Mouse (Mus musculus) MEL (cell line): Measurements from ENCODE around the gene Asprv1. TPM values are rescaled to one million over a fixed set of nuclear protein-coding genes. Genes with fewer than 3 reads are reported as not detected.

Source experiments
- DNase-seq: peaks from one replicate; pipeline ENCODE4 v3.0.0; 2011; ENCODE audit warnings: low read depth, low spot score
- H3K27ac ChIP-seq: 2 replicates; pipeline ENCODE4 v1.5.1; 2012; ENCODE audit warnings: low read depth, mild to moderate bottlenecking, control low read depth, low read length, moderate library complexity; ENCODE audit not compliant: control insufficient read depth
- H3K27me3 ChIP-seq, 2 experiments: fragments of 150-350 bp in 1 of 2; sonication (generic) in 1 of 2; 2 replicates each; pipeline ENCODE4 v1.6.1; 2012; ENCODE audit warnings: low read length in 2 of 2, mild to moderate bottlenecking in 2 of 2, improper control_type of control experiment in 1 of 2, moderate library complexity in 1 of 2; ENCODE audit not compliant: insufficient read depth in 2 of 2, control insufficient read depth in 1 of 2
- H3K36me3 ChIP-seq, 2 experiments: 2 replicates each; pipeline ENCODE4 v1.6.1; 2012 to 2014; ENCODE audit warnings: low read length in 2 of 2, improper control_type of control experiment in 1 of 2, inconsistent platforms in 1 of 2, mild to moderate bottlenecking in 1 of 2; ENCODE audit not compliant: insufficient read depth in 2 of 2, control insufficient read depth in 1 of 2
- H3K4me1 ChIP-seq, 2 experiments: fragments of 150-350 bp in 1 of 2; sonication (generic) in 1 of 2; 2 replicates each; pipeline ENCODE4 v1.6.1; 2012; ENCODE audit warnings: low read length in 2 of 2, improper control_type of control experiment in 1 of 2, mild to moderate bottlenecking in 1 of 2; ENCODE audit not compliant: insufficient read depth in 2 of 2, control insufficient read depth in 1 of 2
- H3K4me3 ChIP-seq, 2 experiments: fragments of 150-350 bp in 1 of 2; sonication (generic) in 1 of 2; 2 replicates each; pipeline ENCODE4 v1.5.1; 2012; ENCODE audit warnings: low read depth in 2 of 2, low read length in 2 of 2, mild to moderate bottlenecking in 2 of 2, moderate library complexity in 2 of 2, control low read depth in 1 of 2, improper control_type of control experiment in 1 of 2; ENCODE audit not compliant: control insufficient read depth in 1 of 2, insufficient read depth in 1 of 2
- H3K79me2 ChIP-seq: 2 replicates; pipeline ENCODE4 v1.6.1; 2012; ENCODE audit warnings: mild to moderate bottlenecking, low read length, moderate library complexity; ENCODE audit not compliant: control insufficient read depth, poor library complexity, insufficient read depth
- H3K9ac ChIP-seq: 2 replicates; pipeline ENCODE4 v1.6.1; 2012; ENCODE audit warnings: low read depth, mild to moderate bottlenecking, control low read depth, low read length, moderate library complexity; ENCODE audit not compliant: control insufficient read depth, poor library complexity, severe bottlenecking
- H3K9me3 ChIP-seq: fragments of 150-350 bp; sonication (generic); replicated peaks from 2 replicates; pipeline ENCODE4 v1.6.1; 2012; ENCODE audit warnings: mild to moderate bottlenecking, low read length, improper control_type of control experiment, moderate library complexity; ENCODE audit not compliant: insufficient read depth
- CHD1 ChIP-seq: IDR thresholded peaks from 2 replicates; pipeline ENCODE4 v1.6.1; 2012; ENCODE audit warnings: low read depth, mild to moderate bottlenecking, inconsistent platforms, low read length, improper control_type of control experiment
- CHD2 ChIP-seq: IDR thresholded peaks from 2 replicates; pipeline ENCODE4 v1.6.1; 2011; ENCODE audit warnings: low read length, improper control_type of control experiment
- ELF1 ChIP-seq: IDR thresholded peaks from 2 replicates; pipeline ENCODE4 v1.6.1; 2014; ENCODE audit warnings: low read depth, mild to moderate bottlenecking, inconsistent platforms, low read length, improper control_type of control experiment, moderate library complexity
- ETS1 ChIP-seq: IDR thresholded peaks from 2 replicates; pipeline ENCODE4 v1.6.1; 2012; ENCODE audit warnings: low read depth, mild to moderate bottlenecking, inconsistent platforms, low read length, improper control_type of control experiment, moderate library complexity
- GABPA ChIP-seq: IDR thresholded peaks from 2 replicates; pipeline ENCODE4 v1.6.1; 2012; ENCODE audit warnings: low read depth, mild to moderate bottlenecking, inconsistent platforms, low read length, improper control_type of control experiment, moderate library complexity
- GATA1 ChIP-seq: IDR thresholded peaks from 2 replicates; pipeline ENCODE4 v1.6.1; 2011; ENCODE audit warnings: low read depth, low read length, improper control_type of control experiment
- KAT2A ChIP-seq: conservative IDR thresholded peaks from 2 replicates; pipeline ENCODE4 v1.6.1; 2012; ENCODE audit warnings: low read depth, low read length, improper control_type of control experiment, inconsistent platforms
- MAZ ChIP-seq: IDR thresholded peaks from 2 replicates; pipeline ENCODE4 v1.6.1; 2012; ENCODE audit warnings: low read depth, mild to moderate bottlenecking, inconsistent platforms, low read length, improper control_type of control experiment
- MEF2A ChIP-seq: IDR thresholded peaks from 2 replicates; pipeline ENCODE4 v1.6.1; 2014; ENCODE audit warnings: low read depth, mild to moderate bottlenecking, inconsistent platforms, low read length, improper control_type of control experiment; ENCODE audit not compliant: poor library complexity, insufficient replicate concordance, severe bottlenecking; ENCODE audit errors: extremely low read depth
- MXI1 ChIP-seq: IDR thresholded peaks from 2 replicates; pipeline ENCODE4 v1.6.1; 2011; ENCODE audit warnings: mild to moderate bottlenecking, low read depth, low read length, improper control_type of control experiment
- MYB ChIP-seq: IDR thresholded peaks from 2 replicates; pipeline ENCODE4 v1.6.1; 2011; ENCODE audit warnings: mild to moderate bottlenecking, low read depth, low read length, improper control_type of control experiment
- MYC ChIP-seq: IDR thresholded peaks from 2 replicates; pipeline ENCODE4 v1.6.1; 2011; ENCODE audit warnings: low read depth, mild to moderate bottlenecking, low read length, improper control_type of control experiment, moderate library complexity
- NELFE ChIP-seq: IDR thresholded peaks from 2 replicates; pipeline ENCODE4 v1.6.1; 2011; ENCODE audit warnings: low read depth, low read length, improper control_type of control experiment
- POLR2A ChIP-seq, 2 experiments: IDR thresholded peaks; 2 replicates each; pipeline ENCODE4 v1.6.1; 2011 to 2012; ENCODE audit warnings: low read length in 2 of 2, mild to moderate bottlenecking in 2 of 2, control low read depth in 1 of 2, improper control_type of control experiment in 1 of 2, low read depth in 1 of 2, moderate library complexity in 1 of 2; ENCODE audit not compliant: control insufficient read depth in 1 of 2, insufficient read depth in 1 of 2, poor library complexity in 1 of 2
- POLR2AphosphoS2 ChIP-seq: IDR thresholded peaks from 2 replicates; pipeline ENCODE4 v1.6.1; 2011; ENCODE audit warnings: low read length, improper control_type of control experiment
- RCOR1 ChIP-seq: IDR thresholded peaks from 2 replicates; pipeline ENCODE4 v1.6.1; 2012; ENCODE audit warnings: low read depth, mild to moderate bottlenecking, inconsistent platforms, low read length, improper control_type of control experiment
- SMC3 ChIP-seq: IDR thresholded peaks from 2 replicates; pipeline ENCODE4 v1.6.1; 2011; ENCODE audit warnings: low read depth, low read length, improper control_type of control experiment
- TCF12 ChIP-seq: IDR thresholded peaks from 2 replicates; pipeline ENCODE4 v1.6.1; 2014; ENCODE audit warnings: low read depth, mild to moderate bottlenecking, inconsistent platforms, low read length, improper control_type of control experiment, moderate library complexity
- UBTF ChIP-seq: IDR thresholded peaks from 2 replicates; pipeline ENCODE4 v1.6.1; 2012; ENCODE audit warnings: low read depth, mild to moderate bottlenecking, inconsistent platforms, low read length, improper control_type of control experiment, moderate library complexity, borderline replicate concordance; ENCODE audit not compliant: insufficient read depth
- USF2 ChIP-seq, 2 experiments: IDR thresholded peaks; 2 replicates each; pipeline ENCODE4 v1.6.1; 2011 to 2012; ENCODE audit warnings: improper control_type of control experiment in 2 of 2, low read length in 2 of 2, borderline replicate concordance in 1 of 2, inconsistent platforms in 1 of 2, low read depth in 1 of 2, mild to moderate bottlenecking in 1 of 2; ENCODE audit not compliant: insufficient read depth in 1 of 2
- ZC3H11A ChIP-seq: IDR thresholded peaks from 2 replicates; pipeline ENCODE4 v1.6.1; 2012; ENCODE audit warnings: low read depth, mild to moderate bottlenecking, inconsistent platforms, low read length, improper control_type of control experiment
- ZKSCAN1 ChIP-seq: IDR thresholded peaks from 2 replicates; pipeline ENCODE4 v1.6.1; 2012; ENCODE audit warnings: low read depth, mild to moderate bottlenecking, inconsistent platforms, low read length, improper control_type of control experiment, moderate library complexity
- ZMIZ1 ChIP-seq: IDR thresholded peaks from 2 replicates; pipeline ENCODE4 v1.6.1; 2012; ENCODE audit warnings: low read depth, mild to moderate bottlenecking, inconsistent platforms, low read length, improper control_type of control experiment, moderate library complexity
- ZNF384 ChIP-seq: IDR thresholded peaks from 2 replicates; pipeline ENCODE4 v1.6.1; 2012; ENCODE audit warnings: low read depth, mild to moderate bottlenecking, inconsistent platforms, low read length, improper control_type of control experiment
- polyA plus RNA-seq, 2 experiments: library from polyadenylated mRNA; stranded (reverse) in 1 of 2; unstranded in 1 of 2; fragments of >175 nt in 1 of 2; fragments of >200 nt in 1 of 2; gene quantifications; 2 replicates each; pipeline versions ENCODE4 v1.2.1 to v1.2.4; 2012; ENCODE audit warnings: low replicate concordance in 2 of 2, low read depth in 1 of 2; ENCODE audit not compliant: insufficient read length in 2 of 2, insufficient read depth in 1 of 2, missing spikeins in 1 of 2
- total RNA-seq: library from RNA; depleted of rRNA; stranded (reverse); fragments of 300-350 nt; gene quantifications from 2 replicates; pipeline ENCODE4 v1.2.3, GENCODE M21; 2012

Asprv1 gene
- total and polyA plus RNA-seq, 3 experiments: not detected

DNA sequence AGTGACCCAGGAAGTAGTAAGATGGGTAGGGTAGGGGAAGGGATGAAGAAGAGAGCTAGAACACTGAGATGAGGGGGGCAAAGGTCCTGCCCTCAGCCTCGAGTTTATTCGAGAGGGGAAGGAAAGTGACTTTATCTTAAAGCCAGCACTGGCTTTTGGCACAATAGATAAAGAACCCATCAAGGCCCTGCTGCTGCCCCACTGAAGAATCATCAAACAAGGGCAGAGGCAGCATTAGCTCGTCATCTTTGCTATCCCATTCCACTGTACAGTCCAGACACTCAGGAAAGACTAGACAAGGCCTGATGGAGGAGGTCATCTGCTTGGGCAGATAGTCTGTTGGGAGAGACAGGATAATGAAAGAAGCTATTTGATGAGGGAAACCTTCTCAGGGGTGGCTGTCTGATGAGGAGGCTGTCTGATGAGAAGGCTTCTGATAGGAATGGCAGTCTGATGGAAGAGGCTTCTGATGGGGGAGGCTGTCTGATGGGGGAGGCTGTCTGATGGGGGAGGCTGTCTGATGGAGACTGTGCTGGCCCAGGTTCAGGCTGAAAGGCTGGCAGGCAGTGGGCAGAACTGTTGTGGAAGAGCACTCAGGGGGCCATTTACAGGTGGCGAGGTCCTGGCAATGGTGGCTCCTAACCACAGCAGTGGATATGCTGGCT is 9.3 kb downstream of the Asprv1 start (continued):
- TF ChIP-seq ZC3H11A: no peak
- TF ChIP-seq RCOR1: peak; percentile 50; the same call in 1 of the 2 replicates
- 0 out of 2 replicates have a peak, but pooled peaks have one; percentile 24 for TF ChIP-seq ELF1
- peak; percentile 95 for TF ChIP-seq TCF12

DNA sequence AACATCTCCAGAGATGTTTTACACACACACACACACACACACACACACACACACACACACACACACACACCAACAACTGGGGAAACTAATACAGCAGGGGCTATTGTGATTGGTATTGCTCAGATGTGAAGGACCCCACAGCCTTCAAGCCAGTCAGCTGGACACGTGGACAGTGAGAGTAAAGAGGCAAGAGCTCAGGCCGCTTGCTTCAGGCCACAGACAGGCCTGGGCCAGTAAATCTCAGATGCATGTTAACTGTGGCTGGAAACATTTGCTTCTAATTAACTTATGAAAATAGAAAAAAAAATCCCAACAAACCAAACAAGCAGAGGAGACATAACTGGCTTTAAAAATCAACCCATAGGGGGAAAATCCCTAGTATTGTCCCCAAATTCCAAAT is 9.9 kb downstream of the Asprv1 start:
- DNase-seq: no peak
- H3K36me3 ChIP-seq: peaks cover 0 to 22% of the 10 kb centered on the region in 2 experiments; a peak in 2 of 4 replicates
- H3K79me2 ChIP-seq: no peaks in the 10 kb centered on the region
- H3K9ac ChIP-seq: no peak overlapping the region
- no peak for TF ChIP-seq SMC3
- no peak for TF ChIP-seq ZKSCAN1
- TF ChIP-seq ETS1: no peak
- TF ChIP-seq CHD1: no peak
- no peak for TF ChIP-seq POLR2A (IDR thresholded peaks at IDR 0.05; ENCODE audit: control insufficient read depth in 1 of 2, insufficient read depth in 1 of 2, low read depth in 1 of 2, low read length in 2 of 2, poor library complexity in 1 of 2)
- no peak for TF ChIP-seq UBTF
- no peak for TF ChIP-seq GATA1
- no peak for TF ChIP-seq ZMIZ1
- TF ChIP-seq MYB: no peak
- no peak for TF ChIP-seq MAZ
- TF ChIP-seq MYC: no peak
- TF ChIP-seq GABPA: no peak
- no peak for TF ChIP-seq CHD2
- no peak for TF ChIP-seq MEF2A
- TF ChIP-seq ZNF384: no peak
- TF ChIP-seq NELFE: no peak
- no peak for TF ChIP-seq MXI1
- no peak for TF ChIP-seq POLR2AphosphoS2
- TF ChIP-seq USF2 (IDR thresholded peaks at IDR 0.05; ENCODE audit: borderline replicate concordance in 1 of 2, insufficient read depth in 1 of 2, low read depth in 1 of 2, low read length in 2 of 2): no peak
- TF ChIP-seq KAT2A: no peak
- H3K4me3 ChIP-seq: no peak overlapping the region
- H3K9me3 ChIP-seq: no peaks in the 10 kb centered on the region
- H3K4me1 ChIP-seq: peaks cover 10 to 30% of the 10 kb centered on the region in 2 experiments
- H3K27ac ChIP-seq: no peak overlapping the region
- H3K27me3 ChIP-seq: no peaks in the 10 kb centered on the region
